Mouse (Mus musculus): ENCODE results near the gene Fanci. TPM values are rescaled to one million over a fixed set of nuclear protein-coding genes. Genes with fewer than 3 reads are reported as not detected.

Fanci gene
- total RNA-seq, 1 experiment, result 33.0 TPM

DNA sequence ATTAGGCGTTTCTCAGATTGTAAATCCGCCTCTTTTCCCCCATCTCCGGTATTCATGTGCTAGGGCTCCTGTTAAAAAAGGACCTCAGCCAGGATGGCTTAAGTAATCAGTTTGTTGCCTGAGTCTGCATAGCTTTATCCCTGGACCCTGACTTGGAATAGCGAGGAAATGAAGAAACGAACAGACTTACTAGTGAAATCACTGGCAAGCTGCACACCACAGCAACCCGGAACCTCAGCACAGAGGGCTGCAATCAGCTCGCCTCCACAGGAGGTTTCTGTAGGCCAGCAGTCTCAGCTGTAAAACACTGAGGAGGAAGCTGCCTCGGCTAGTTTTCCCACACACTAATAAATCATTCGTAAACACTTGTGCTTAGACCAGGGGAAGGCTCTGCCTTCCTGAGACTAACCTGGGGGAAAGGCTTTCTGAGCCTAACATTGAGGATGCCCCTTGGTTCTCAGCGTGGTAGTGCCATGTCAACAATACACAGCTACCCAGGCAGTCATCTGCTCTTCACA, 5.8 kb downstream of the Fanci start:
- Histone ChIP-seq H3K4me3 (ENCODE audit: insufficient read depth in 1 of 2, low read depth in 1 of 2, low read length in 2 of 2, poor library complexity in 1 of 2, severe bottlenecking in 1 of 2) (peak overlapping the region; percentile 32 to 41), H3K27ac (ENCODE audit: insufficient read depth, low read depth, low read length, poor library complexity, severe bottlenecking) (peak overlapping the region; percentile 89), H3K4me1 (ENCODE audit: control insufficient read depth in 2 of 2, insufficient read depth in 2 of 2, low read length in 2 of 2, poor library complexity in 1 of 2) (peaks cover 9 to 18% of the 10 kb centered on the region in 2 experiments; a peak in 3 of 4 replicates), H3K9me3 (ENCODE audit: control insufficient read depth, insufficient read depth, low read depth, low read length) (no peaks in the 10 kb centered on the region), H3K36me3 (ENCODE audit: control insufficient read depth, insufficient read depth, low read length, poor library complexity, severe bottlenecking) (peaks cover 2% of the 10 kb centered on the region; the same call in 1 of the 2 replicates), H3K9ac (ENCODE audit: insufficient read depth, low read depth, low read length, poor library complexity, severe bottlenecking) (peak overlapping the region; percentile 63)
- TF ChIP-seq HCFC1 (IDR thresholded peaks at IDR 0.05; ENCODE audit: borderline replicate concordance, insufficient read depth, low read length), result no peak
- in situ Hi-C loops (cut with MboI; ENCODE audit: low sequenced_read_pairs in 2 of 2, unreplicated experiment in 2 of 2), result no loop called here
- DNase-seq (ENCODE audit: low read depth, low spot score), result no peak

DNA sequence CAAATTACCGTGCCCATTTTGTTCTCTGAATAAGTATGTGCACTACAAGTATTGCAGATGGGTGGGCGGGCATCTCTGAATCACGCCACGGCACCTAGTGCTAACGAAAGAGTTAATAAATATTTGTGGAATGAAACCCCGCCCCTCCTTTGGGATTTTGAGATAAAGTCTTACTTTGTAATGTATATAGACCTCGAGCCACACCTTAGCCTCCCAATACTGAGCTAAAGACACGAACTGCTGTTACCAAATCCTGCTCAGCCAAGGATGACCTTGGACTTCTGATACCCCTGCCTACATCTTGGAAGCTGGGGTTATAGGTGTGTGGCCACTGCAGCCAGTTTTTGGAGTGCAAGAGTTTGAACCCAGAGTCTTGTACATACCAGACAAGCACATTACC, 6.7 kb downstream of the Fanci start:
- TF ChIP-seq ZC3H11A (IDR thresholded peaks at IDR 0.05; ENCODE audit: borderline replicate concordance, low read depth, low read length) (no peak), CHD2 (IDR thresholded peaks at IDR 0.05; ENCODE audit: low read depth, low read length) (no peak), MAFK (IDR thresholded peaks at IDR 0.05; ENCODE audit: insufficient read depth, low read depth, low read length) (no peak), ZNF384 (IDR thresholded peaks at IDR 0.05; ENCODE audit: low read depth, low read length) (no peak), HCFC1 (IDR thresholded peaks at IDR 0.05; ENCODE audit: borderline replicate concordance, insufficient read depth, low read length) (no peak)
- H3K27ac ChIP-seq (ENCODE audit: insufficient read depth, low read depth, low read length, poor library complexity, severe bottlenecking), result peak overlapping the region; percentile 89
- DNase-seq (ENCODE audit: low read depth, low spot score), result no peak
- peaks cover 4% of the 10 kb centered on the region; the same call in 1 of the 2 replicates for H3K36me3 ChIP-seq (ENCODE audit: control insufficient read depth, insufficient read depth, low read length, poor library complexity, severe bottlenecking)
- H3K4me3 ChIP-seq (ENCODE audit: insufficient read depth in 1 of 2, low read depth in 1 of 2, low read length in 2 of 2, poor library complexity in 1 of 2, severe bottlenecking in 1 of 2), result peak overlapping the region; percentile 32 to 41; a peak in 3 of 4 replicates
- in situ Hi-C loops (cut with MboI; ENCODE audit: low sequenced_read_pairs in 2 of 2, unreplicated experiment in 2 of 2), result no loop called here
- H3K9me3 ChIP-seq (ENCODE audit: control insufficient read depth, insufficient read depth, low read depth, low read length), result no peaks in the 10 kb centered on the region
- H3K4me1 ChIP-seq (ENCODE audit: control insufficient read depth in 2 of 2, insufficient read depth in 2 of 2, low read length in 2 of 2, poor library complexity in 1 of 2), result peaks cover 9 to 18% of the 10 kb centered on the region in 2 experiments; a peak in 3 of 4 replicates
- H3K9ac ChIP-seq (ENCODE audit: insufficient read depth, low read depth, low read length, poor library complexity, severe bottlenecking), result peak overlapping the region; percentile 63; the same call in 1 of the 2 replicates

- Histone ChIP-seq H3K36me3 (ENCODE audit: control insufficient read depth, insufficient read depth, low read length, poor library complexity, severe bottlenecking) (peaks cover 6% of the 10 kb centered on the region; the same call in 1 of the 2 replicates), H3K4me1 (ENCODE audit: control insufficient read depth in 2 of 2, insufficient read depth in 2 of 2, low read length in 2 of 2, poor library complexity in 1 of 2) (peaks cover 9 to 16% of the 10 kb centered on the region in 2 experiments; a peak in 3 of 4 replicates), H3K9ac (ENCODE audit: insufficient read depth, low read depth, low read length, poor library complexity, severe bottlenecking) (peak overlapping the region; percentile 55; the same call in 1 of the 2 replicates), H3K27ac (ENCODE audit: insufficient read depth, low read depth, low read length, poor library complexity, severe bottlenecking) (peak overlapping the region; percentile 89), H3K9me3 (ENCODE audit: control insufficient read depth, insufficient read depth, low read depth, low read length) (no peaks in the 10 kb centered on the region), H3K4me3 (ENCODE audit: insufficient read depth in 1 of 2, low read depth in 1 of 2, low read length in 2 of 2, poor library complexity in 1 of 2, severe bottlenecking in 1 of 2) (peak overlapping the region; percentile 30 to 36)
- DNase-seq (ENCODE audit: low read depth, low spot score), result no peak
- in situ Hi-C loops (cut with MboI; ENCODE audit: low sequenced_read_pairs in 2 of 2, unreplicated experiment in 2 of 2), result no loop called here
- TF ChIP-seq CHD2 (IDR thresholded peaks at IDR 0.05; ENCODE audit: low read depth, low read length) (no peak), MAFK (IDR thresholded peaks at IDR 0.05; ENCODE audit: insufficient read depth, low read depth, low read length) (no peak), ZNF384 (IDR thresholded peaks at IDR 0.05; ENCODE audit: low read depth, low read length) (no peak), HCFC1 (IDR thresholded peaks at IDR 0.05; ENCODE audit: borderline replicate concordance, insufficient read depth, low read length) (no peak), ZC3H11A (IDR thresholded peaks at IDR 0.05; ENCODE audit: borderline replicate concordance, low read depth, low read length) (no peak)
Measured at GRCm38 (mm10) chr7:79398971-79399370, 7.2 kb downstream of the Fanci start.

GRCm38 (mm10) chr7:79400296-79400695, 8.6 kb downstream of the Fanci start:
- peaks cover 8 to 10% of the 10 kb centered on the region in 2 experiments; a peak in 3 of 4 replicates for H3K4me1 ChIP-seq (ENCODE audit: control insufficient read depth in 2 of 2, insufficient read depth in 2 of 2, low read length in 2 of 2, poor library complexity in 1 of 2)
- TF ChIP-seq ZNF384 (IDR thresholded peaks at IDR 0.05; ENCODE audit: low read depth, low read length) (no peak), CHD2 (IDR thresholded peaks at IDR 0.05; ENCODE audit: low read depth, low read length) (no peak), ZC3H11A (IDR thresholded peaks at IDR 0.05; ENCODE audit: borderline replicate concordance, low read depth, low read length) (no peak), HCFC1 (IDR thresholded peaks at IDR 0.05; ENCODE audit: borderline replicate concordance, insufficient read depth, low read length) (no peak), MAFK (IDR thresholded peaks at IDR 0.05; ENCODE audit: insufficient read depth, low read depth, low read length) (0 out of 2 replicates have a peak, but pooled peaks have one; percentile 50)
- H3K9ac ChIP-seq (ENCODE audit: insufficient read depth, low read depth, low read length, poor library complexity, severe bottlenecking), result no peak overlapping the region
- H3K4me3 ChIP-seq (ENCODE audit: insufficient read depth in 1 of 2, low read depth in 1 of 2, low read length in 2 of 2, poor library complexity in 1 of 2, severe bottlenecking in 1 of 2), result no peak overlapping the region
- H3K9me3 ChIP-seq (ENCODE audit: control insufficient read depth, insufficient read depth, low read depth, low read length), result no peaks in the 10 kb centered on the region
- H3K27ac ChIP-seq (ENCODE audit: insufficient read depth, low read depth, low read length, poor library complexity, severe bottlenecking), result no peak overlapping the region; the same call in 1 of the 2 replicates
- DNase-seq (ENCODE audit: low read depth, low spot score), result no peak
- peaks cover 6% of the 10 kb centered on the region; the same call in 1 of the 2 replicates for H3K36me3 ChIP-seq (ENCODE audit: control insufficient read depth, insufficient read depth, low read length, poor library complexity, severe bottlenecking)
- in situ Hi-C loops (cut with MboI; ENCODE audit: low sequenced_read_pairs in 2 of 2, unreplicated experiment in 2 of 2), result no loop called here

Measured in ES-E14 (cell line).